Mouse (Mus musculus): ENCODE data around the gene Popdc2.

GRCm38 (mm10) chr16:38407584-38407983, 45.6 kb downstream of the Popdc2 start:
- TF ChIP-seq CTCF (IDR thresholded peaks at IDR 0.05; ENCODE audit: extremely low read depth, insufficient read length, insufficient replicate concordance, low read depth, low read length) (no peak), POLR2A (IDR thresholded peaks at IDR 0.05; ENCODE audit: low read depth, low read length) (no peak)
